In genomic region chr8:96068306-96068705, GRCm38 (mm10) we compare ENCODE assay signal across 16 mouse cellular contexts.
"Had no signal": no experiment of that assay in that cellular context is flagged by ENCODE, and none has a peak within 500 bp of the region (broad histone marks: within the 10 kb centered on the region; RNA-seq: fewer than 3 reads in every experiment).

No protein-coding gene starts in this region.

- H3K4me2 ChIP-seq: neural tube, embryonic 13.5 days; neural tube, embryonic 15.5 days; stomach, embryonic 15.5 days had no signal

- H3K4me1 ChIP-seq: neural tube, embryonic 13.5 days; neural tube, embryonic 15.5 days; stomach, embryonic 15.5 days had no signal

- H3K9me3 ChIP-seq: neural tube, embryonic 13.5 days; neural tube, embryonic 15.5 days; stomach, embryonic 15.5 days had no signal

- H3K27ac ChIP-seq: neural tube, embryonic 13.5 days; neural tube, embryonic 15.5 days; stomach, embryonic 15.5 days; stomach, postnatal 0 days had no signal

- H3K36me3 ChIP-seq: neural tube, embryonic 13.5 days; neural tube, embryonic 15.5 days; stomach, embryonic 15.5 days had no signal

- H3K27me3 ChIP-seq: neural tube, embryonic 13.5 days; neural tube, embryonic 15.5 days; stomach, embryonic 15.5 days had no signal

- H3K9ac ChIP-seq: neural tube, embryonic 13.5 days; neural tube, embryonic 15.5 days; stomach, embryonic 15.5 days had no signal

- H3K4me3 ChIP-seq: neural tube, embryonic 13.5 days; neural tube, embryonic 15.5 days; stomach, embryonic 15.5 days had no signal

- DNase-seq: retina, postnatal 1 day; right cerebral cortex, adult 18-20 months; right cerebral cortex, postnatal 14 days; right cerebral cortex, postnatal 25 days; right cerebral cortex, postnatal 4 days; spleen, adult 18-20 months; thymus, adult 18-20 months; thymus, adult 2 months; thymus, postnatal 14 days; thymus, postnatal 25 days; thymus, postnatal 36 days; thymus, postnatal 4 days had no signal
